Mouse (Mus musculus) ES-E14 (cell line): ENCODE measurements around the gene Tex52. TPM values are rescaled to one million over a fixed set of nuclear protein-coding genes. Genes with fewer than 3 reads are reported as not detected.
"Not testable (repeated sequence)": the region's sequence is repeated elsewhere in the genome, so short reads cannot be mapped to it uniquely, and the experiment has no call there.

Experiments used
- DNase-seq: peaks from one replicate; pipeline ENCODE4 v3.0.0-alpha.2; 2013; ENCODE audit warnings: low read depth, low spot score
- H3K27ac ChIP-seq: 2 replicates; pipeline ENCODE4 v1.5.1; 2012; ENCODE audit warnings: low read depth, mild to moderate bottlenecking, low read length, moderate library complexity, mixed read lengths; ENCODE audit not compliant: poor library complexity, insufficient read depth, severe bottlenecking
- H3K36me3 ChIP-seq: 2 replicates; pipeline ENCODE4 v1.6.1; 2012; ENCODE audit warnings: mild to moderate bottlenecking, low read length, moderate library complexity, mixed read lengths; ENCODE audit not compliant: control insufficient read depth, poor library complexity, insufficient read depth, severe bottlenecking
- H3K4me1 ChIP-seq, 2 experiments: fragments of 150-350 bp in 1 of 2; sonication (generic) in 1 of 2; 2 replicates each; pipeline ENCODE4 v1.6.1; 2012; ENCODE audit warnings: low read length in 2 of 2, mild to moderate bottlenecking in 1 of 2, mixed read lengths in 1 of 2; ENCODE audit not compliant: control insufficient read depth in 2 of 2, insufficient read depth in 2 of 2, poor library complexity in 1 of 2
- H3K4me3 ChIP-seq, 2 experiments: fragments of 150-350 bp in 1 of 2; sonication (generic) in 1 of 2; 2 replicates each; pipeline ENCODE4 v1.5.1; 2012; ENCODE audit warnings: low read length in 2 of 2, low read depth in 1 of 2, mild to moderate bottlenecking in 1 of 2, mixed read lengths in 1 of 2; ENCODE audit not compliant: insufficient read depth in 1 of 2, poor library complexity in 1 of 2, severe bottlenecking in 1 of 2
- H3K9ac ChIP-seq: 2 replicates; pipeline ENCODE4 v1.6.1; 2012; ENCODE audit warnings: low read depth, mild to moderate bottlenecking, low read length, mixed read lengths; ENCODE audit not compliant: poor library complexity, insufficient read depth, severe bottlenecking
- H3K9me3 ChIP-seq: fragments of 150-350 bp; sonication (generic); 2 replicates; pipeline ENCODE4 v1.6.1; 2012; ENCODE audit warnings: low read depth, mild to moderate bottlenecking, low read length; ENCODE audit not compliant: control insufficient read depth, insufficient read depth
- CHD2 ChIP-seq: IDR thresholded peaks from 2 replicates; pipeline ENCODE4 v1.6.1; 2014; ENCODE audit warnings: mild to moderate bottlenecking, low read depth, low read length, inconsistent platforms
- HCFC1 ChIP-seq: IDR thresholded peaks from 2 replicates; pipeline ENCODE4 v1.6.1; 2012; ENCODE audit warnings: low read length, inconsistent platforms, borderline replicate concordance; ENCODE audit not compliant: insufficient read depth
- MAFK ChIP-seq: IDR thresholded peaks from 2 replicates; pipeline ENCODE4 v1.6.1; 2014; ENCODE audit warnings: mild to moderate bottlenecking, low read depth, low read length, inconsistent platforms; ENCODE audit not compliant: insufficient read depth
- ZC3H11A ChIP-seq: IDR thresholded peaks from 2 replicates; pipeline ENCODE4 v1.6.1; 2012; ENCODE audit warnings: low read depth, mild to moderate bottlenecking, inconsistent platforms, low read length, borderline replicate concordance
- ZNF384 ChIP-seq: IDR thresholded peaks from 2 replicates; pipeline ENCODE4 v1.6.1; 2012; ENCODE audit warnings: low read depth, low read length, inconsistent platforms
- in situ Hi-C, 2 experiments: fragments of 600-800 bp; cut with MboI; formaldehyde crosslinking; loops; one replicate each; pipeline ENCODE4 v1.15.1; 2025; ENCODE audit warnings: low sequenced_read_pairs in 2 of 2, inconsistent platforms in 1 of 2; ENCODE audit not compliant: unreplicated experiment in 2 of 2
- total RNA-seq: library from RNA; depleted of rRNA; stranded (reverse); fragments of 300-350 nt; gene quantifications from 2 replicates; pipeline ENCODE4 v1.2.3, GENCODE M21; 2012

Tex52 gene
- total RNA-seq, 1 experiment, result not detected

GRCm38 (mm10) chr6:128366466-128366865 lies 8.8 kb upstream of the Tex52 start:
- Histone ChIP-seq H3K9ac (no peak overlapping the region), H3K27ac (no peak overlapping the region), H3K9me3 (no peaks in the 10 kb centered on the region), H3K4me1 (peaks cover under 1 to 10% of the 10 kb centered on the region in 2 experiments; a peak in 1 of 4 replicates), H3K36me3 (peaks cover 45% of the 10 kb centered on the region), H3K4me3 (no peak overlapping the region)
- in situ Hi-C loops, result no loop called here
- TF ChIP-seq CHD2, result no peak
- TF ChIP-seq ZC3H11A, result no peak
- no peak for TF ChIP-seq HCFC1
- no peak for TF ChIP-seq ZNF384
- TF ChIP-seq MAFK, result no peak
- DNase-seq, result no peak

GRCm38 (mm10) chr6:128370040-128370439 lies 5.2 kb upstream of the Tex52 start:
- Histone ChIP-seq H3K9ac (no peak overlapping the region), H3K4me3 (no peak overlapping the region), H3K27ac (no peak overlapping the region), H3K4me1 (peaks cover 0 to 7% of the 10 kb centered on the region in 2 experiments; a peak in 1 of 4 replicates), H3K36me3 (peaks cover 73% of the 10 kb centered on the region), H3K9me3 (no peaks in the 10 kb centered on the region)
- DNase-seq, result no peak
- TF ChIP-seq ZC3H11A (no peak), CHD2 (no peak), ZNF384 (no peak), MAFK (no peak), HCFC1 (no peak)
- in situ Hi-C loops, result no loop called here

- Histone ChIP-seq H3K27ac (no peak overlapping the region), H3K4me1 (no peaks in the 10 kb centered on the region; a peak in 1 of 4 replicates), H3K9ac (no peak overlapping the region), H3K36me3 (peaks cover 28% of the 10 kb centered on the region), H3K9me3 (no peaks in the 10 kb centered on the region), H3K4me3 (no peak overlapping the region)
- no peak for DNase-seq
- in situ Hi-C loops, result no loop called here
- TF ChIP-seq ZC3H11A, result no peak
- no peak for TF ChIP-seq CHD2
- TF ChIP-seq HCFC1, result no peak
- TF ChIP-seq MAFK, result no peak
- no peak for TF ChIP-seq ZNF384
Observed at GRCm38 (mm10) chr6:128376371-128377085, 1.3 kb downstream of the Tex52 start.

GRCm38 (mm10) chr6:128379636-128380035 lies 4.4 kb downstream of the Tex52 start:
- no peak overlapping the region for H3K27ac ChIP-seq
- in situ Hi-C loops, result no loop called here
- no peak overlapping the region for H3K9ac ChIP-seq
- no peaks in the 10 kb centered on the region; the same call in 1 of the 2 replicates for H3K36me3 ChIP-seq
- no peaks in the 10 kb centered on the region for H3K9me3 ChIP-seq
- no peaks in the 10 kb centered on the region; a peak in 1 of 4 replicates for H3K4me1 ChIP-seq
- DNase-seq, result no peak
- no peak overlapping the region for H3K4me3 ChIP-seq
- TF ChIP-seq CHD2, result no peak

- H3K36me3 ChIP-seq, H3K9ac ChIP-seq, DNase-seq, H3K9me3 ChIP-seq, H3K4me3 ChIP-seq, H3K27ac ChIP-seq, in situ Hi-C loops, H3K4me1 ChIP-seq: not testable (repeated sequence)
Observed at GRCm38 (mm10) chr6:128380594-128381167, 5.4 kb downstream of the Tex52 start.
